Mouse (Mus musculus) regulatory T cell (primary cell): Measurements from ENCODE around the gene Ptpn7.

ENCODE experiments used
- in situ Hi-C: fragments of 300-600 bp; cut with MboI, MseI; formaldehyde crosslinking; loops from one replicate; pipeline ENCODE4 v1.15.1; 2025; ENCODE audit warnings: high pct_unique_total_duplicates

The Ptpn7 gene

DNA sequence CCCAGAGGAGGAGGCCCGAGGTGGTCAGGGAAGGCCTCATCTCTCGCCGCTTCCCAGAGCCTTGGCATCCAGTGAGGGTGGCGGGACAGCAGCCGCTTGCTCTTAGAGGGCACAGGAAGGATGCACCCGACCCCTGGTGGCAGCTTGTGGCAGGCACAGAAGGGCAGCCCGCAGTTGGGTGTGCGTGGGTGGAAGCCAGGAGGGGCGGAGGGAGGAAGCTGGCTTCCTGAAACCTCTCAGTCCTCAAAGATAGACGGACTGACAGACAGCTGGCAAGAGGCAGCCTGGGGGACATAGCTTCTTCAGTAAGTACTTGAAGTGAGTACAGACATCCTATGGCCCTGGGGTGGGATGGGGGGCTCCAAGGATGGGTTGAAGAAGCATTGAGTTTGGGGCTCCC lies at the start of gene Ptpn7:
Gene Ptpn7 (plus strand): TSS at position 228 of the 400 bp plus-strand sequence.
- in situ Hi-C loops, result loop anchor here (10.0 kb wide), 1 partner anchor 578 kb away; no protein-coding TSS in a partner anchor

DNA sequence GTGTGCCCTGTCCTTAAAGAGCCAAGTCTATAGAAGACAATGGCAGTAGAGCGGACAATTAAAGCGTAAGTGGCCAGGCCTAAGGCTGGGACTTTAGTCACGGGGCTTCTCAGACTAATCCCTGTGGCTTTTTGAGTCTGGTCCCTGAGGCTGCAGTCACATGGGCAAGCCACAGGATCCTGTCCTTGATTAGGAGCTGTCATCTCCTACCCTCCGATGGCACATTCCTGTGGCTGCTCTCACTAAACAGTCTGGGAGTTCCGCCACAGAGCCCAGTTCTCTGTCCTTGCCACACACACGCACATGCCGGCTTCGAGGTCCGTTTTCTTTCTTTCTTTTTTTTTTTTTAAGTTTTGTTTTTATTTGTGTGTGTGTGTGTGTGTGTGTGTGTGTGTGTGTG lies 49.0 kb upstream of the Ptpn7 start:
- in situ Hi-C loops, result no loop called here

DNA sequence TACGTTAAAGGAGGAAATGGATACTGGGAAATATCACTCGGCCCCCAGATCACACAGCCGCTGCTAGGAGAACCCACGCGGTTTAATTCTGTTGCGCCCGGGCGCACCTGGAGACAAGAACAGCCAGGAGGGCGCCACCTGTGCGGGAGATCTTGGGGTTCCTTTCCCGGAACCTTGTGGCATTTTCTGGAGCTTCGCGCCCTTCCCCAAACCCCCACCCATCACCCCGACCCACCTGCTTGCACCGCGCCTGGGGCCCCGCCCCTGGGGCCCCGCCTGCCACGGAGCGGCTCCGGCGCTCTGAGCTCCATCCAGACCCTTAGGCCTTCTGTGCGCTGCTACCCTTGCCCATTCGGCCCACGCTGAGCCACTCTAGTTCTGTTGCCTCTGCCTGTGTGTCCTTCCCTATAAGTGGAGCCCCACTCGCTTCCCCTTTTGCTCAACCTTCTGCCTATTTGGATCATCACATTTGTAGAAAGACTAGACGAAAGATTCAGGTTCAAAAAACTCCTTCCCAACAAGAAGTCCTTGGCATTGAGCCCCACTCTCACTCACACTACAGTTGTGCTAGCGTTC lies 47.1 kb upstream of the Ptpn7 start:
- in situ Hi-C loops, result no loop called here

DNA sequence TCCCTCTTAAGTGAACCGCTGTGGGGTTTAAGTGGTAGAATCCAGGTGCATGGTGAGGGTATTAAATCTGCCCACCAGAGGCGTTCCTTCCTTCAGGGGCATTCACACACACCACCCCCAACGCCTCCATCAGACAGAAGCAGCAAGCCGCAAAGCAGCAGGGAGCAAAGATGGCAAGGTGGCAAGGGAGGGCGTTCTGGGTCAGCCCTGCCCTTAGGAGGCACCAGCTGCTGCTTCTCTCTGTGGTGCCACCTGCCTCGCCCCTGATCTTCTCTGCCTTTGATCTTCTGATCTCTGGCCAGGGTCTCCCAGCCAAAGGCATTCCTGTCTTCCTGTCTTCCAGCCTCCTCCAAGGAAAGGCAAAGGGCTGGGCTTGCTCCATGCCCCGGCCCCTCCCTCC lies 46.5 kb upstream of the Ptpn7 start:
- in situ Hi-C loops, result no loop called here

DNA sequence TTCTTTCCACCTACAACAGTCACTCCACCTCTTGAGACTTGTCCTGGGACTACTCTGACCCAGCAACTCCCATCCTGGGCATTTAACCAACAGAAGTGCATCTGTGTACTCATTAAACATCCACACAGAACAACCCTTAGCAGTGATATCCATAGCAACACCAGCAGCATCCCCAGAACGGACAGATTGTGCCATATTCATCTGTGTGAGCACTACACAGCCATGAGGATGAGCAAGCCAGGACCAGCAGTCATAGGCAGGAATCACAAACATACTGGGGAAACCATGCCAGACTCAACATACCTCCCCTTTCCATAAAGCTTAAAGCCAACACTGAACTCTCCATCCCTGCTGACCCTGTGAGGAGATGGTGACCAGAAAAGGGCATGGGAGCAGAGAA lies 45.1 kb upstream of the Ptpn7 start:
- in situ Hi-C loops, result no loop called here

DNA sequence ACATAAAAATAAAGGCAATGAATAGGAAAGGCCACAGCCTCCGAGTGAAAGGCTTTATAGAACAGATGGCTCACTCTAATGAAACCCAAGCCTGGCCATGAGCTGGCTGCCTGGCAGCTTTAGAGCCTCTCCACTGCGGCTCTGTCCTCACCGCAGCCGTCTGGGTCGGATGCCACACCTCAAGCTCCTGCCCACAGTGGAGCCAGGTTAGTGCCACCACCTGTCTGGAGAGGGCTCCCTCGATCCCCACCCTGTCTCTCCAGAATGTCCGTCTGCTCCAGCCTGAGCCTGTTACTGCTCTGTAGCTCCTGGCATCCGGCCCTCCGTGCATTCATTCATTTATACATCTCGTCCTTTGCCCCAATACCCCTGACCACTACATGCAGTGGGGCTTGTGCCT lies 42.9 kb upstream of the Ptpn7 start:
- in situ Hi-C loops, result no loop called here

DNA sequence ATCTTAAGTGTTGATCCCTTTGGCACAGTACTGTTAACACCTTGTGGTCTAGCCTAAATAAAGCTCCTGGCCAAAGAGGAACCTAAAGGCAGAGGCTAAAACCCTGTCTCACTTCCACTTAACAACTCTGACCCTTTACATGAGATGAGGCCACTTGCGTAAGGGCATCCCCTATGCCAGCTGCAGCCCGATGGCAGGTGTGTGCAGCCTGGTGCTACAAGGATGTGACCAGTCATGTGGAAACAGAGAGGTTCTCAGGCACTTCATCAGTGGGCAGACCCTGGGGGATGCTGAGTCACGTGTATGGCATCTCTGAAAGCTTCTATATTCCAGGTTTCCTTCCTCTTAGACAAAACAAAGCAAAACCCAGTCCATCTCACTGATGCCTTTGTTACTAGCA lies 41.6 kb upstream of the Ptpn7 start:
- in situ Hi-C loops, result no loop called here

DNA sequence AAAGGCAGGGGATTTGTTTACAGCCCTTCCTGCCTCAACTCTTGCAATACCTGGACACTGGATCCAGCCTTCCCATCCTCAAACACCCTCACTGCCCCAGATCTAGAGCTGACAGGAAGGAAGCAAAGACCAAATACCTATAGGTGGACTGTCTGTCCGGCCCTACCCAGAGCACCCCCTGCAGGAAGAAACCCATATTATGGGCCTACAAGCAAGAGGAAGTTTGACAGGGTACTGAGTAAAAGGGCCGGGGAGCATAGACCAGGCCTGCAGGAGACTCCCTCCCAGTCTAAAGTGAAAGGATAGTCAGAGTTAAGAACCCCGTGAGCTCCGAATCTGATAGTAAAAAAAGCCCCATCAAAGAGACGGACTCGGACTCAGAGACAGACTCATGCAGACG lies 37.8 kb upstream of the Ptpn7 start:
- in situ Hi-C loops, result no loop called here

DNA sequence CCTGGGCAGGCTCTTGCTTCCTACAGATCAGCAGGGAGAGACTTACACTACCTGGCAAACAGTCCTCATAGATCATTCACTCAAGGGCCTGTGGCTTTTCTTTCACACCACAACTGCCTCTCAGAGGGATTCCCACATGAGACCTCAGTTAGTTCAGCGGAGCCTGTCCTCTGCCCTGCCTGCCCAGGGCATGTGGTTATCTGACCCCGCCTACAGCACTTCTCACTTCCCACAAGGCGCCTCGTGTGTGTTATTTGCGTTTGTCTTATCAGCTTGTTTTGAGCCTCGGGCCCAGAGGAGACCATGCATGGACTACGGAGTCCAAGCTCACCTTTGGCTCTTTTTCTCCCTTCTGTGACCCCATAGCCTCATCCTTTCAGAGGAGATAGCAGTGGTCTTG lies 37.3 kb upstream of the Ptpn7 start:
- in situ Hi-C loops, result no loop called here

DNA sequence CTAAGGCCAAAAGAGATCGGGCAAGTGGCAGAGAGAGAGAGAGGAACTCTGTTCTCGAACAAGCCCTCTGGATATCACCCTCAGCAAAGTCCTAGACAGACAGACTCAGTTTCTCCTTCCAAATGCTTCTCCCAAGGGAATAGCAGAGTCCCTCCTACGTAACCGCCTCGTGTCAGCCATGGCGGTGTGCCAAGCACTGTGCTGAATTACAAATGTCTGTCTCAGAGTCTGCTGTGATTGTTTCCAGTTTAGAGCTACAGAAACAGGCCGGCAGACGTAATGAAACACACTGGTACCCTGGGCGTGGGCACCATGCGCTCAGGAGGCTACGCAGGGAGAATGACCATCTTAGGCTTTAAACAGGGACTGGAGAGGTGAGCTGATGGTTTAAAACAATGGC lies 36.2 kb upstream of the Ptpn7 start:
- in situ Hi-C loops, result no loop called here

DNA sequence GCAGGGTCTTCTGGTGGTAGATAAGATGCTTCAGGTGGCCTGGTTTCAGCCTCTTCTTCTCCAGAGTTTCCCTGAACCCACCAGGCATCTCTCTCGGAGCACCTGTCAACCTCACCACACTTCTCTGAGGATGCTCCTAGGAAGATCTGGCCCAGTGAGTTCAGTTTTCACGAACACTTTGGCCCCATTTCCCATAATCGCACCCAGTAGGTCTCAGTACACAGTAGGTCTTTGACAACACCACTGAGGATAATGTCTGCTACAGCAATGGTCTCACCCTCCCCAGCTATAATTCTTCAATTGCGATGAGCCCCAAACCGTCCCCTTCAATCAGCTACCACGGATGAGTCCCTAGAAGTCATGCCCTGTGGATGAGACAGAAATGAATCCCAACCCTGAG lies 35.1 kb upstream of the Ptpn7 start:
- in situ Hi-C loops, result no loop called here

DNA sequence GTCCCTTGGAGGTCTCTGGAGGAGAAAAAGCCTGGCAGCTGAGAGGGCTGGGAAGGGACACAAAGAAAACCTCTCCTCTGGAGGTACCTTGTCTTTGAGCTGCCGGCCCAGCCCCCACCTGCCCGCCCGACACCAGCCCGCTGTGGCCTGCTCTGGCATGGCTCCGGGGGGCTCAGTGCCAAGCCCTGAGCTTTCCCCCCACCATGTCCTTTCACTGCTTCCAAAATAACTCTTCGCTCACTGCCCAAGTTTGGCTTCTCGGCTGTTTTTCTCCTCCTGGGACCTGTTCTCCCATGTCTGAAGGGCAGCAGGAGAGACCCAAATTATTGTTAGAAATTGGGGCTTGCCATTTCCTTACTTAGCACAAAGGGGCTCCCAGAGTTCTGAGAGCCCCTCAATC lies 34.1 kb upstream of the Ptpn7 start:
- in situ Hi-C loops, result no loop called here

DNA sequence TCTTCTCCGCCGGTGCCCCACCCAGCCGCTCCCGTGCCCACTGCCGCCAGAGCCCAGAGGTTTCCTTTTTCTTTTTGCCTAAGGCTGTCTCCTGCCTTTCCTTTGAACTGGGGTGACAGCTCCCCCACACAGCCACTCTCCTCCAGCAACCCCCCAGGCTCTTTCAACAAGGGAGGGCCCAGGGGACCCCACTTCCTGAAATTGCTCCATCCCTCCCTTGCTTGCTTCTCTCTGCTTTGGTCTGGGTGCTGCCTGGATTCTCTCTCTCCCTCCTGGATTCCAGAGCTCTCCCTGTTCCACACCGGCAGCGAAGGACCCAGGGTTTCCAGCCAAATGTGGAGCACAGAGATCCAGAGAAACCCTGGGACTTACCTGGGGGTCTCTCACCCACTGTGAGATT lies 32.1 kb upstream of the Ptpn7 start:
- in situ Hi-C loops, result no loop called here

DNA sequence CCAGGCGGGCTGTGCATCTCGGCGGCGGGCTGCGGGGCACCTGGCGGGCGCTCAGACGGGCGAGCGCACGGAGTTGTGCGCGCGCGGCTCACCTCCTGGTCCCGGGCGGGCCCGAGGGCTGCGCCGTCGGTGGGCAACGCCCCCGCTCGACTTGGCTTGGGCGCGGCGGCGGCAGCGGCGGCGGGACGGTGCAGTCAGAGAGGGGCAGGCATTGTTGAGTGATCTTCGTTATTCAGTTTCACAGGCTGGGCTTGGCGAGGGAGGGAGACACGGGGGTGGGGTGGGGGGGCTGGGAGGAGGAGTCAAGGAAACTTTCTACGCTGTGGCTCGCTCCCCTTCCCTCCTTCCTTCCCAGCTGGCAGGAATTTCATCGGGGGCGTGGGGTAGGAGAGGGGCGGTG lies 27.4 kb upstream of the Ptpn7 start, which contains the start of gene Lgr6:
Gene Lgr6 (minus strand): TSS at position 153 of the 400 bp plus-strand sequence.
- in situ Hi-C loops, result no loop called here

DNA sequence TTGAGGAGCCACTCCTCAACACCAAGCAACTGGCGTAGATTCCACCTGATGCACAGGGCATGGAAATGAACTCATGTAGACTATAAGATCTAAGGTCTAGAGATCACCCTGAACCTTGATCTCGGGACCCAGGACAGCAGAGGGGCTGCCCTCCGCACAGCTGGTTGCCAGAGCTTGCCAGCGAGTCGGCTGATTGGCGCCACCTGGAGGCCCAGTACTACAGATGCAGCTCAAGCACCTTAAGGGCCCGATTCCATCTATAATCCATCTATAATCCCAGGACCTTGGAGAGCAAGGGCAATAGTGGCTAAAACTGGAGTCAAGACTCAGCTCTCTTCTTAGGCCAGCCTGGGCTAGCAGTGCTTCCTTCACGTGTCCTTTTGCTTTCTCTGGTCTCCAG lies 26.5 kb upstream of the Ptpn7 start:
- in situ Hi-C loops, result no loop called here

DNA sequence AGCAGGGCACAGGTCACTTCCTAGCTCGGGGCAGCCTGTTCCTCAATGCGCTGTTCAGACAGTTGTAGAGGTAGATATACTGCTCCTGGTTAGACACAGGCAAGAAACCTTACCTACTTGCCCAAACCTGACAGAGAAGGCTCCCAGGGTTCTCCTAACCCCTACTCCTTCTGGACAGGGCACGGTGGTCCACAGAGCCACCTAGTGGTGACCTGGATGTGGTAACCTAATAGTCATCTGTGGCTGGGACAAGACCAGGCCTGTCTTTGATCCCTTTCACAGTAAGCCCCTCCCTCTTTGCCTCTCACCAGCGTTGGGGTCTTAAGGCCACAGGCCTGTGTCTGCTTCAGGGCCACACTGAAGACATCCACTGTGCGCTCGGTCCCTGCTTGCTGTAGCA lies 23.9 kb upstream of the Ptpn7 start:
- in situ Hi-C loops, result no loop called here

DNA sequence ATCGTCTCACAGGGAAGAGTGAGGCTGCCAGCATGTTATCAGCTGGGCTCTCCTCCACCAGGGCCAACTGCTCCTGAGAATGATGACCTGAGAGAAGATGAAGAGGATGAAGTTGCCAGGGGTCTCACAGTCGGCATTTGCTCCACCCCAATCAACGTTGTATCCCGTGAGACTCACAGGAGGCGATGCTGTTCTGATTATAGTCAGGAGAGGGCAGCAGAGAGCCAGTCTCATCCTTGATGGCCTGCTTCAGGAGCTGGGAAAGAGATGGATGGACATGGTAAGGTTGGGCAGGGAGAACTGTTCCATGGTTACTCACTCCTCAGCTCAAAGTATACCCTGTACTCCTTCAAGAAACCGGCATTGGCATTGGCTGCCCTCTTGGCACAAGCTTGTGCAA lies 22.4 kb upstream of the Ptpn7 start:
- in situ Hi-C loops, result loop anchor here (5.0 to 10.0 kb wide), 2 partner anchors 118 to 1025 kb away; partner anchors contain the start of gene Kif21b

DNA sequence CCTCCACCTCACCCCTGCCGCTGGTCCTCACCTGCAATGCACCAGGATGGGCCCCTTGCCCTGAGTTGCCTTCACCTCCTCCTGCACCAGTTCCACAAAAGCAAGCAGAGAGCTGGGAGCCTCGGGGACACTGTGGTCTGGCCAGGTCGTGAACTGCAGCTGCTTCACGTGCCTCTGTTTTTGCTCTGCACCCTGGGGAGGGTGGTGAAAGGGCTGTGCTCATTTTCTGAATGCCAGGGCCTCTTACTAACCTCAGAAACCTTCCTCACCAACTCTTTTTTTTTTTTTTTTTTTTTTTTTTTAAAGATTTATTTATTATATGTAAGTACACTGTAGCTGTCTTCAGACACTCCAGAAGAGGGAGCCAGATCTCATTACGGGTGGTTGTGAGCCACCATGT lies 21.2 kb upstream of the Ptpn7 start:
- in situ Hi-C loops, result loop anchor here (5.0 to 10.0 kb wide), 2 partner anchors 119 to 1024 kb away; partner anchors contain the start of gene Kif21b

DNA sequence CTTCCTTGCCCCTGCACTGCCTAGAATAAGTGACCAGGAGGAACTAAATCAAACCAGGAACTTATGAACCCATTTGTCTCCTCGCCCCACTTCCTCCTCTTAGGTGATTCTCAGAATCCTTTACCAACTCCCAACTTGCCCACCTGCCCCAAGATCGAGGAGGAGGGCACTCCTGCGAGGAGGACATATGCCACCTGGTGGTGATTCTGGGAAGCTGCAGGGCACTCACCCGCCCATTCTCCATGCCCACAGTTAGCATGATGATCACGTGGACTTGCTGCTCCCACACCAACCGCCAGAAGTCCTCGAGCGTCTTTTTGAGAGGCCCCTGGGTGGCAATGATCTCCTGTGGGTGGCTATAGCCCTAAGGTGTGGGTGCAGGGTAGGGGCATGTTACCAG lies 19.8 kb upstream of the Ptpn7 start:
- in situ Hi-C loops, result loop anchor here (5.0 to 10.0 kb wide), 2 partner anchors 120 to 1022 kb away; partner anchors contain the start of gene Kif21b

DNA sequence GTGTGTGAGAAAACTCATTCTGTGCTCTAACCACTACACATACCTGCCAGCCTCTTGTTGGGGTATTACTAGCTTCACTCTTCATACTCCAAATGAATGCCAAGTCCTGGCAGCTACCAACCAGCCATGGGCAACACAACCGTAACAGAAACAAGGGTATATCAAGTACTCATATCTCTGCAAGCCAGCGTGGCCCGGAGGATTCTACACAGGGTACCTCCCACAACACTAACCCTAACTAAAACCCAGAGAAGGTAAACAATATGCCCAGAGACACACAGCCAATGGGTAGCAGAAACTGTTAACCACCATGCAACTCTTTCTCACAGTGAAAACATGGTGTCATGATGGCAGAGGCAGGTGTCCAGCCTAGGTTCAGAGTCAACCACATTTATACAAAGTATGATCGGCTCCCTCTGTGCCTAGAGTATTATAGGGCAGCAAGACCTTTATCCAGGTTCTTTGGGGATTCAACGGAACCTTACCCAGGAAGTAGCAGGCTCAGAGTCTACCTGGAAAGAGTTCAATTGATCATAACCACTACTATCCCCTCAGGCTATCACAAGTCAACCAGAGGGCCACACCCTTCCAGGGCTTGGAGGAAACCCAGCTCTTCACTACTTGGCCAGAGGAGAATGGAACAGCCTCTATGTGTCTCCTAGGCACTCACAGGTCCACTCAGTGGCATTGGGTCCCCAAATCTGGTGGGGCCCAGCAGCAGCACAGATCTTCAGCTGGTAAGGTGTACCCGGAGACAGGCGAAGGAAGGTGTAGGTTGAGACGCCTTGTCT lies 7.7 kb upstream of the Ptpn7 start:
- in situ Hi-C loops, result no loop called here

DNA sequence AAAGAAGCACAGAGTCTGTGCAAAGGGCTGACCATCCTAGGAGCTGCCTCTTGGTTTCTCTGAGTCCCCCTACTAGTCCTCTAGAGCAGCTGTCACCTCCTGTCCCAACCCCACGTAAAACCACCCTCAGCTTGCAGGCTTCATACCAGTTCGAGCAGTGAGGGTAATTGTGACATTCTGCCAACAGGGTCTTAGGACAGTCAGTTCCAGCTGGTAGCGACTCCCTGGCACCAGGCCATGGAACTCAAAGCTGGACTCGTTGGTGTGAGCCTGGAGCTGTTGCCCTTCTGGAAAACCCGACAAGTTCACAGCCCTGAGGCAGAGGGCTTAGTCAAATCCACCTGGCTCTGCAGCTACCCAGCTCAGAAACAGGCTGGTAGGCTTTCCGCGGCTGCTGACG lies 6.5 kb upstream of the Ptpn7 start:
- in situ Hi-C loops, result no loop called here

DNA sequence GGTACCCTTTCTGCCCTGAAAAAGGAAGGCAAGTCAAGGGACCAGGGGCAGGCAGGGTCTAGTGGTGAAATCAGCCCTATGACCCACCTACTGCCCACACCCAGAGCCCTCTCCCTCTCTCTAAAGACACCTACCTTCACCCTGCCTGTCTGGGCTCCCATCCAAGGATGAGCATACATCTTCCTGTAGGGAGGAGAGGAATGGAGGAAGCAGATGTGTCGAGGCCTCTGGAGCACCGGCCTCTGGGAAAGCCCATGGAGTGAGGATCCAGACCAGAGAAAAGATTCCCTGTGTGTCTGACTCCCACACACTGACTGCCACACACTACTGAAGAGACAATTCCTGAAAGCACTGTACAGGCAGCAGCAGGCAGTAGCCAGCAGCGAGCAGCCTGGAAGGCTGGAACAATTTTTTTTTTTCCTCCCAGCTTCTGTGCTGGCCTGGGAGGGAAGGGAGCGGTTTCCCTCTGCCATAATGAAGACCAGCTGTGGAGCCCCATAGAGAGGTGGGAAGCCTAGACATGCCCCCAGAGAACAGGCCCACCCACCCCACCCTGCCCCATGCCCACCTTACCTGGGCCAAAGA lies 6.0 kb upstream of the Ptpn7 start:
- in situ Hi-C loops, result no loop called here

DNA sequence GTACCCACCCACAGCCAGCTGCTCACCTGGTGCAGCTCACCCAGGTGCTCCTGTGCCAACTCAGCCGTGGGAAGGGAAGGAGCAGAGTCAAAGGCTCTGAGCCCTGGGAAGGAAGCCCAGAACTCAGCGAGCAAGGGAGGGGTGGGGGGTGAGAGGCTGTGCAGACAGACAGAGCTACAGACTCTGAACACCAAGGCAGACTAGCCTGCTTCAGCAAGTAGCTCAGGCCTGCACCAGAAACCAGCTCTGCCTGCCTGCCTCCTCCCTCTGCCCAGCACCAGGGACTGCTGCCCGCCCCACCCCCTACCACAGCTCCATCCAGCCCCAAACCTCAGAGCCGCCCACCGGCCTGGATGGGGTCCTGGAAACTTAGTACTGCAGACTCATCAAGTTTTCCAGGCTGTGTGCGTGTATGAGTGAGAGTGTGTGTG lies 4.5 kb upstream of the Ptpn7 start:
- in situ Hi-C loops, result no loop called here
